Mouse (Mus musculus): ENCODE data around the gene Agpat2.

- no peak for TF ChIP-seq POLR2A (IDR thresholded peaks at IDR 0.05; ENCODE audit: insufficient read depth, low read depth, low read length)
- no peak for TF ChIP-seq CTCF (IDR thresholded peaks at IDR 0.05; ENCODE audit: insufficient read depth, low read depth, low read length)
Measured at GRCm38 (mm10) chr2:26595725-26596435, 8.3 kb downstream of the Agpat2 start.
